Mouse (Mus musculus) kidney, embryonic 16.5 days (tissue): ENCODE data around the gene Drc1. TPM values are rescaled to one million over a fixed set of nuclear protein-coding genes. Genes with fewer than 3 reads are reported as not detected.

ENCODE experiments used
- ATAC-seq: fragments of 200-750 bp; cut with Nextera tagmentation; 2 replicates; pipeline ENCODE4 v1.8.0; 2017; ENCODE audit warnings: moderate TSS enrichment; ENCODE audit not compliant: low FRiP score, low TSS enrichment
- H3K27ac ChIP-seq: fragments of 300-500 bp; sonication (generic); 2 replicates; pipeline ENCODE4 v1.5.1; 2014; ENCODE audit warnings: low read length
- H3K27me3 ChIP-seq: fragments of 300-500 bp; sonication (generic); 2 replicates; pipeline ENCODE4 v1.6.1; 2014; ENCODE audit warnings: low read length, control low read depth, mixed read lengths; ENCODE audit not compliant: insufficient read depth
- H3K36me3 ChIP-seq: fragments of 300-500 bp; sonication (generic); 2 replicates; pipeline ENCODE4 v1.6.1; 2014; ENCODE audit warnings: low read length, control low read depth, mixed read lengths; ENCODE audit not compliant: insufficient read depth
- H3K4me1 ChIP-seq: fragments of 300-500 bp; sonication (generic); 2 replicates; pipeline ENCODE4 v1.6.1; 2014; ENCODE audit warnings: low read length, control low read depth, mixed read lengths; ENCODE audit not compliant: insufficient read depth
- H3K4me2 ChIP-seq: fragments of 300-500 bp; sonication (generic); replicated peaks from 2 replicates; pipeline ENCODE4 v1.6.1; 2014; ENCODE audit warnings: low read depth, low read length
- H3K4me3 ChIP-seq: fragments of 300-500 bp; sonication (generic); 2 replicates; pipeline ENCODE4 v1.5.1; 2014; ENCODE audit warnings: mild to moderate bottlenecking, low read length
- H3K9ac ChIP-seq: fragments of 300-500 bp; sonication (generic); replicated peaks from 2 replicates; pipeline ENCODE4 v1.6.1; 2014; ENCODE audit warnings: low read length
- H3K9me3 ChIP-seq: fragments of 300-500 bp; sonication (generic); 2 replicates; pipeline ENCODE4 v1.6.1; 2016; ENCODE audit warnings: low read length, control low read depth
- WGBS: fragments of 180-500 bp; shearing (Covaris S2); extraction: QIAGEN DNeasy Blood & Tissue Kit; methylation state at CpG from one replicate; pipeline ENCODE4 v1.1.7; 2014; 5-methylcytosine and 5-hydroxymethylcytosine counted together
- polyA plus RNA-seq: library from polyadenylated mRNA; unstranded; fragments of >200 nt; fragmentation: Nextera tagmentation; extraction: Ambion mirVana; gene quantifications from 2 replicates; pipeline ENCODE4 v1.2.1, GENCODE M21; 2015

The Drc1 gene
- polyA plus RNA-seq, 1 experiment from 2014 or later: 0.16 TPM

DNA sequence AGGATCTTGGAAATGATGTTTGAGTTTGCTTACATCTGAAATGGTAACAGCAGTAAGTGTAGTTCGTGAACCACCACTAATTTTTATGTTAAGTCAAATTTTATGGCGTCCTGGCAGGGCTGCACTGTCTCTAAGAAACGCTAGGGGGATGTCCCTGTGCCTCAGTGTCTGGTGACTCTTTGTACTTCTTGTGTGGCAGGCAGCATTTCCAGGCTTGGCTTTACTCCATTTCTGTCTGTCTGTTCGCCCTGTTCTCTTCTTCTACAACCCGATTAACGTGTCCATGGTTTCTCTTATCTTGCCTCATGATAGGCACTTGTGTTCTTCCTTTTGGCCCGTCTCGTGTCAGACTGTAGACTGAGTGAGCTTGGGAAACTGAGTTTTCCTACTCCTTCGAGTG lies 37.4 kb upstream of the Drc1 start:
- Histone ChIP-seq H3K9ac (no peak overlapping the region), H3K27ac (no peak overlapping the region), H3K27me3 (no peaks in the 10 kb centered on the region), H3K4me2 (no peak overlapping the region), H3K4me3 (no peak overlapping the region), H3K4me1 (peaks cover 13% of the 10 kb centered on the region), H3K36me3 (no peaks in the 10 kb centered on the region), H3K9me3 (no peaks in the 10 kb centered on the region)
- WGBS: 60% methylated on average over 9 of the region's 9 CpGs
- no peak for ATAC-seq

DNA sequence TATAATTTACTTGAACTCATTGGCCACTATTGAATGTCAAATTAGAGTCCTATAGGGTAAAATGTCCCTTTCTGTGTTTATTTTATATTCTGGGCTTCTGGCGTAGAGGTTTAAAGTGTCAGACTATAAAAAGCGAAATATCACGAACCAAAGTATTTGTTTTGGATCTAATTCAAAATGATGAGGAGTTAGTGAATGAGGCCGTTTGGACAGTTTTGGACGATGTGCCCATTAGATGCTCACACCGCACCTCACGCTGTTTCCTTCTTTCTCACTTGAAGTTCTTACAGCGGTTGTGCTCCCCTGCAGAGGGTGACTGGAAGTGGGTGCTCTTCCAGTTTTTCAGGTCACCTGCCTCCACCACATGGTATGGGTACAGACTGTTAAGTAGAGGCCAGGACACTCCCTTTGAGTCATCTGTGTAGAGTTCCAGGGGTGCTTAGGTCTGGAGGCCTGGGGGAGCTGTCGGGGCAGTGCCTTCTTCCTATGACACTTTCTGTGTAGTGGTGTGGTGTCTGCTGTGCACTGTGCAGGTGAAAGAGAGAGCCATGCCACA lies 35.2 kb upstream of the Drc1 start:
- no peak overlapping the region for H3K4me3 ChIP-seq
- no peaks in the 10 kb centered on the region for H3K27me3 ChIP-seq
- peaks cover 13% of the 10 kb centered on the region for H3K4me1 ChIP-seq
- ATAC-seq: no peak
- no peak overlapping the region for H3K9ac ChIP-seq
- H3K9me3 ChIP-seq: no peaks in the 10 kb centered on the region
- H3K36me3 ChIP-seq: 0 out of 2 replicates have a peak, but pooled peaks cover 4% of the 10 kb centered on the region
- no peak overlapping the region for H3K27ac ChIP-seq
- 74% methylated on average over 9 of the region's 9 CpGs for WGBS
- H3K4me2 ChIP-seq: no peak overlapping the region

GRCm38 (mm10) chr5:30247666-30248065 lies 33.5 kb upstream of the Drc1 start:
- no peak overlapping the region for H3K27ac ChIP-seq
- no peak for ATAC-seq
- 97% methylated on average over 1 of the region's 1 CpGs for WGBS

GRCm38 (mm10) chr5:30255567-30256354 lies 25.4 kb upstream of the Drc1 start:
- WGBS: 85% methylated on average over 12 of the region's 12 CpGs
- no peaks in the 10 kb centered on the region for H3K9me3 ChIP-seq
- H3K9ac ChIP-seq: no peak overlapping the region
- H3K4me3 ChIP-seq: no peak overlapping the region
- no peaks in the 10 kb centered on the region for H3K27me3 ChIP-seq
- no peak overlapping the region for H3K27ac ChIP-seq
- H3K4me2 ChIP-seq: no peak overlapping the region
- H3K4me1 ChIP-seq: no peaks in the 10 kb centered on the region
- ATAC-seq: no peak
- peaks cover 15% of the 10 kb centered on the region; the same call in 1 of the 2 replicates for H3K36me3 ChIP-seq

More at GRCm38 (mm10) chr5:30247666-30248065, 33.5 kb upstream of the Drc1 start:
- Histone ChIP-seq H3K4me2 (no peak overlapping the region), H3K4me1 (peaks cover 9% of the 10 kb centered on the region), H3K27me3 (no peaks in the 10 kb centered on the region), H3K4me3 (no peak overlapping the region), H3K36me3 (0 out of 2 replicates have a peak, but pooled peaks cover 7% of the 10 kb centered on the region), H3K9ac (no peak overlapping the region), H3K9me3 (no peaks in the 10 kb centered on the region)

- H3K27ac ChIP-seq: no peak overlapping the region
- WGBS: 93% methylated on average over 7 of the region's 7 CpGs
- H3K9ac ChIP-seq: no peak overlapping the region
- H3K4me3 ChIP-seq: no peak overlapping the region
- H3K9me3 ChIP-seq: no peaks in the 10 kb centered on the region
- ATAC-seq: no peak
- H3K4me2 ChIP-seq: no peak overlapping the region
- peaks cover 12% of the 10 kb centered on the region; the same call in 1 of the 2 replicates for H3K36me3 ChIP-seq
- no peaks in the 10 kb centered on the region for H3K4me1 ChIP-seq
- no peaks in the 10 kb centered on the region for H3K27me3 ChIP-seq
These were observed 22.4 kb upstream of the Drc1 start for GRCm38 (mm10) chr5:30258776-30259175.

DNA sequence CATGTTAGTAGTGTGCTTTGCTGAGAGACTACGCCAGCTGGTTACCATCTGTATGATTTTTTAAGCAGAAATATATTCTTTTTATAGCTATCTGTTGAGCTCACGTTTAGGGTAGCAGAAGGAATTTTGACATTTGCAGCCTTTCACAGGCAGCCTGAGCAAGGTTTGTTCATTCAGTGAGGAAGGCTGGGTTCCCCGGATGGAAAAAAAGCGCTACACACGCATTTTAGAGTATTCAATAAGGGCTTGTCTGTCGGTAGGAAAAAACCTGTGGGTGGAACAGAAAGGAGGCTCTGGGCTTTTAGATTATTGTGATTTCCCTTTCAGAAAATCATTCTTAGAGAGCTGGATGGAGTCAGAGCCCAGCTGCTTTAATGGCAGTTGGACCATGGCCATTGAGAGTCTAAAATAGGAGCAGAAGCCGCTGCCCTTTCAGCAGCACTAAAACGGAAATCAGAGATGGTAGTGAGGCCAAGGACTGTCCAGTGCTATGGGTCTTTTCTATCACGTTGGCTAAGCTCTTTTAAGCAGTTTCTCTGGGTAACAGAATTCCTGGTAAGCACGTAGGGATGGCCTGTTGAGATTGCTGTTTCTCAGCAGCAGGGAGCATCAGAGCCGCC lies 10.5 kb upstream of the Drc1 start:
- Histone ChIP-seq H3K4me1 (no peaks in the 10 kb centered on the region), H3K36me3 (peaks cover 13% of the 10 kb centered on the region), H3K4me2 (no peak overlapping the region), H3K27ac (no peak overlapping the region), H3K9me3 (no peaks in the 10 kb centered on the region), H3K27me3 (no peaks in the 10 kb centered on the region), H3K9ac (no peak overlapping the region), H3K4me3 (no peak overlapping the region)
- 70% methylated on average over 11 of the region's 11 CpGs for WGBS
- ATAC-seq: no peak

GRCm38 (mm10) chr5:30271599-30272281 lies 9.4 kb upstream of the Drc1 start:
- no peak for ATAC-seq
- no peak overlapping the region for H3K4me2 ChIP-seq
- WGBS: 79% methylated on average over 11 of the region's 11 CpGs
- H3K9me3 ChIP-seq: no peaks in the 10 kb centered on the region
- no peak overlapping the region for H3K27ac ChIP-seq
- H3K36me3 ChIP-seq: peaks cover 6% of the 10 kb centered on the region; the same call in 1 of the 2 replicates
- H3K9ac ChIP-seq: no peak overlapping the region
- H3K4me3 ChIP-seq: no peak overlapping the region
- H3K27me3 ChIP-seq: no peaks in the 10 kb centered on the region
- H3K4me1 ChIP-seq: no peaks in the 10 kb centered on the region

GRCm38 (mm10) chr5:30276361-30276760 lies 4.8 kb upstream of the Drc1 start:
- Histone ChIP-seq H3K27ac (no peak overlapping the region), H3K9ac (no peak overlapping the region), H3K4me3 (no peak overlapping the region), H3K27me3 (no peaks in the 10 kb centered on the region), H3K9me3 (no peaks in the 10 kb centered on the region), H3K4me1 (no peaks in the 10 kb centered on the region), H3K36me3 (no peaks in the 10 kb centered on the region), H3K4me2 (no peak overlapping the region)
- ATAC-seq: no peak
- 80% methylated on average over 2 of the region's 2 CpGs for WGBS

DNA sequence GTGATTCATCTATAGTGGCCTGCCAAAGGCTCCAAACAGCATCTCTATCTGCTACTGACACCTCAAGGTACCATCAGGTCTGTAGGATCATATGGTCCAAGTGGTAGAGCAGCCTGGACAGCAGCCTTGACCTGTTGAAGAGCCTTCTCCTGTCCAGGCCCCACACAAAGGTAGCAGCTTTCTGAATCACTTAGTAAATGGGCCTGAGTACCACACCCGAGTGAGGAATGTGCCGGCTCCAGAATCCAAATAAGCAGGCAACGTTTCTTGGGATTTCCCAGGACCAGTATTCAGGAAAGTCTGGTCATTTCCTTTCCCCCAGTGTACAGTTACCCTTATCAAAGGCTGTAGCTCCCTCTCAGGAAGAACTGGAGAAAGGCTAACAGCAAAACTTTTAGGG lies 2.2 kb upstream of the Drc1 start:
- 59% methylated on average over 3 of the region's 3 CpGs for WGBS
- ATAC-seq: no peak

More for the DNA sequence above, 2.2 kb upstream of the Drc1 start:
- Histone ChIP-seq H3K27ac (no peak overlapping the region), H3K4me3 (no peak overlapping the region), H3K36me3 (no peaks in the 10 kb centered on the region), H3K4me1 (no peaks in the 10 kb centered on the region), H3K4me2 (no peak overlapping the region), H3K27me3 (no peaks in the 10 kb centered on the region), H3K9ac (no peak overlapping the region), H3K9me3 (no peaks in the 10 kb centered on the region)
